Mouse (Mus musculus): ENCODE data around the gene Leo1.

- no peak for TF ChIP-seq CTCF (IDR thresholded peaks at IDR 0.05; ENCODE audit: borderline replicate concordance, control insufficient read depth, extremely low read depth, insufficient read depth, low read length, poor library complexity)
- no peak for TF ChIP-seq POLR2A (IDR thresholded peaks at IDR 0.05; ENCODE audit: control insufficient read depth, extremely low read depth, insufficient read depth, low read length, poor library complexity)
Observed at GRCm38 (mm10) chr9:75413206-75413605, 28.1 kb upstream of the Leo1 start.
